Mouse (Mus musculus) hindbrain, postnatal 0 days (tissue): ENCODE measurements at regions not wholly inside any gene's neighbourhood (a gene's known extent, or its start where the extent isn't known, plus 50 kb on each side); places are given as distances from the start of the nearest gene placed in this dataset.

Experiments
- ATAC-seq: fragments of 200-750 bp; cut with Nextera tagmentation; 2 replicates; pipeline ENCODE4 v1.8.0; 2017; ENCODE audit warnings: mild to moderate bottlenecking, moderate TSS enrichment, moderate library complexity
- DNase-seq: peaks from one replicate; pipeline ENCODE4 v3.0.0-alpha.2; 2015; ENCODE audit warnings: low spot score
- H3K27ac ChIP-seq: fragments of 300-500 bp; sonication (generic); 2 replicates; pipeline ENCODE4 v1.5.1; 2014; ENCODE audit warnings: mild to moderate bottlenecking
- H3K27me3 ChIP-seq: fragments of 300-500 bp; sonication (generic); 2 replicates; pipeline ENCODE4 v1.6.1; 2014; ENCODE audit warnings: low read length, mixed read lengths; ENCODE audit not compliant: insufficient read depth
- H3K36me3 ChIP-seq: fragments of 300-500 bp; sonication (generic); 2 replicates; pipeline ENCODE4 v1.6.1; 2014; ENCODE audit warnings: low read length, mixed read lengths; ENCODE audit not compliant: insufficient read depth
- H3K4me1 ChIP-seq: fragments of 300-500 bp; sonication (generic); 2 replicates; pipeline ENCODE4 v1.6.1; 2014; ENCODE audit warnings: antibody characterized with exemption, low read length, mixed read lengths; ENCODE audit not compliant: insufficient read depth
- H3K4me2 ChIP-seq: fragments of 300-500 bp; sonication (generic); 2 replicates; pipeline ENCODE4 v1.6.1; 2014; ENCODE audit warnings: low read depth, mild to moderate bottlenecking, low read length, moderate library complexity, mixed read lengths
- H3K4me3 ChIP-seq: fragments of 300-500 bp; sonication (generic); 2 replicates; pipeline ENCODE4 v1.5.1; 2014; ENCODE audit warnings: low read length
- H3K9ac ChIP-seq: fragments of 300-500 bp; sonication (generic); replicated peaks from 2 replicates; pipeline ENCODE4 v1.6.1; 2014; ENCODE audit warnings: mild to moderate bottlenecking, low read length, moderate library complexity, mixed read lengths
- H3K9me3 ChIP-seq: fragments of 300-500 bp; sonication (generic); 2 replicates; pipeline ENCODE4 v1.6.1; 2016; ENCODE audit warnings: low read length, mixed read lengths
- CTCF ChIP-seq: IDR thresholded peaks from 2 replicates; pipeline ENCODE4 v1.5.1; 2016; ENCODE audit warnings: antibody characterized with exemption, control low read depth, low read depth
- WGBS: fragments of 180-500 bp; shearing (Covaris S2); extraction: QIAGEN DNeasy Blood & Tissue Kit; methylation state at CpG from one replicate; pipeline ENCODE4 v1.1.7; 2014; 5-methylcytosine and 5-hydroxymethylcytosine counted together

- peak; percentile 73 for DNase-seq
- H3K36me3 ChIP-seq: no peaks in the 10 kb centered on the region
- WGBS: 20% methylated on average over 6 of the region's 6 CpGs
- no peak for TF ChIP-seq CTCF
- peak overlapping the region; percentile 24 for H3K4me3 ChIP-seq
- H3K9ac ChIP-seq: peak overlapping the region; percentile 51
- no peaks in the 10 kb centered on the region for H3K27me3 ChIP-seq
- no peaks in the 10 kb centered on the region for H3K9me3 ChIP-seq
- peak overlapping the region; percentile 55 for H3K4me2 ChIP-seq
- peaks cover 33% of the 10 kb centered on the region for H3K4me1 ChIP-seq
- peak overlapping the region; percentile 93 for H3K27ac ChIP-seq
- ATAC-seq: no peak
Measured at GRCm38 (mm10) chr12:27062511-27063264, 279.7 kb downstream of the Sox11 start.

- H3K4me3 ChIP-seq: peak overlapping the region; percentile 24
- H3K4me2 ChIP-seq: peak overlapping the region; percentile 55
- ATAC-seq (peak; percentile 69), DNase-seq (peak; percentile 80)
- peaks cover 33% of the 10 kb centered on the region for H3K4me1 ChIP-seq
- H3K9me3 ChIP-seq: no peaks in the 10 kb centered on the region
- H3K9ac ChIP-seq: peak overlapping the region; percentile 51
- TF ChIP-seq CTCF: no peak
- H3K27me3 ChIP-seq: no peaks in the 10 kb centered on the region
- H3K36me3 ChIP-seq: no peaks in the 10 kb centered on the region
- peak overlapping the region; percentile 93 for H3K27ac ChIP-seq
- 1% methylated on average over 10 of the region's 10 CpGs for WGBS
Measured at GRCm38 (mm10) chr12:27062061-27062461, 280.3 kb downstream of the Sox11 start.

- Histone ChIP-seq H3K9ac (peak overlapping the region; percentile 29; the same call in 1 of the 2 replicates), H3K27me3 (no peaks in the 10 kb centered on the region), H3K4me1 (peaks cover 33% of the 10 kb centered on the region), H3K36me3 (no peaks in the 10 kb centered on the region), H3K4me3 (no peak overlapping the region), H3K9me3 (no peaks in the 10 kb centered on the region), H3K4me2 (peak overlapping the region; percentile 55), H3K27ac (peak overlapping the region; percentile 93)
- 6% methylated on average over 17 of the region's 17 CpGs for WGBS
- DNase-seq (peak; percentile 72), ATAC-seq (peak; percentile 52)
- no peak for TF ChIP-seq CTCF
Measured at GRCm38 (mm10) chr12:27060899-27061762, 281.2 kb downstream of the Sox11 start.

- Histone ChIP-seq H3K4me3 (no peak overlapping the region), H3K27ac (peak overlapping the region; percentile 93; the same call in 1 of the 2 replicates), H3K4me2 (no peak overlapping the region), H3K9me3 (no peaks in the 10 kb centered on the region), H3K27me3 (no peaks in the 10 kb centered on the region), H3K4me1 (peaks cover 28% of the 10 kb centered on the region), H3K9ac (no peak overlapping the region), H3K36me3 (no peaks in the 10 kb centered on the region)
- DNase-seq (peak; percentile 66), ATAC-seq (no peak)
- peak; percentile 80 for TF ChIP-seq CTCF
- 13% methylated on average over 4 of the region's 4 CpGs for WGBS
Measured at GRCm38 (mm10) chr12:27059885-27060284, 282.5 kb downstream of the Sox11 start.

DNA sequence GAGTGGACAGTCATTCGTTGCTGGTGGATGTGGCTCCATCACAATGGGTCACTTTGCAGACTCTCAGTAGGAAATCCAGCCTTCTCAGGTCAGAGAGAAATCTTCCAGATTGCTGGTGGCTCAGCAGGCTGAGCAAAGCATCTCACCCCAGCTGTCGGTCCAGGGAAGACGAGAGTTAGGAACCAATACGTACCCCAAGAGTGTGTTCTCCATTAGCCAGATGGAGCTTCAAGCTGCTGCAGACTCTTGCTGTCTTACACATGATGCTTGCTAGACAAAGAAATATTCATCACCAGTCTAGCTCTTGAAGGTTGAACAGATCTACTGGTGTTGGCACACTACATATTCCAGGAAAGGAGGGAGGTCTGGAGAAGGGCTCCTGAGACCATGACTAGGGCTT lies 288.0 kb downstream of the Sox11 start:
- Histone ChIP-seq H3K4me1 (no peaks in the 10 kb centered on the region), H3K27me3 (no peaks in the 10 kb centered on the region), H3K27ac (no peak overlapping the region), H3K4me3 (no peak overlapping the region), H3K36me3 (no peaks in the 10 kb centered on the region), H3K4me2 (no peak overlapping the region), H3K9ac (no peak overlapping the region), H3K9me3 (no peaks in the 10 kb centered on the region)
- TF ChIP-seq CTCF: no peak
- ATAC-seq (no peak), DNase-seq (no peak)
- 78% methylated on average over 4 of the region's 4 CpGs for WGBS

GRCm38 (mm10) chr12:27037922-27038321 lies 304.5 kb downstream of the Sox11 start:
- H3K4me1 ChIP-seq: no peaks in the 10 kb centered on the region
- H3K9me3 ChIP-seq: no peaks in the 10 kb centered on the region
- no peak overlapping the region for H3K9ac ChIP-seq
- ATAC-seq (no peak), DNase-seq (no peak)
- TF ChIP-seq CTCF: no peak
- WGBS: 73% methylated on average over 2 of the region's 2 CpGs
- H3K4me2 ChIP-seq: no peak overlapping the region
- no peaks in the 10 kb centered on the region for H3K27me3 ChIP-seq
- H3K36me3 ChIP-seq: no peaks in the 10 kb centered on the region
- no peak overlapping the region for H3K27ac ChIP-seq
- no peak overlapping the region for H3K4me3 ChIP-seq
